Mouse (Mus musculus) ES-Bruce4 (cell line): ENCODE results near the gene Traf7. TPM values are rescaled to one million over a fixed set of nuclear protein-coding genes. Genes with fewer than 3 reads are reported as not detected.

Experiments used
- H3K27ac ChIP-seq: 2 replicates; pipeline ENCODE4 v1.5.1; 2012; ENCODE audit warnings: low read length, inconsistent platforms; ENCODE audit not compliant: insufficient read depth
- H3K27me3 ChIP-seq: 2 replicates; pipeline ENCODE4 v1.6.1; 2012; ENCODE audit warnings: mild to moderate bottlenecking, low read length, inconsistent platforms; ENCODE audit not compliant: control insufficient read depth, poor library complexity, insufficient read depth, severe bottlenecking
- H3K36me3 ChIP-seq: 2 replicates; pipeline ENCODE4 v1.6.1; 2012; ENCODE audit warnings: inconsistent platforms, mild to moderate bottlenecking, low read length, moderate library complexity; ENCODE audit not compliant: control insufficient read depth, poor library complexity, insufficient read depth, severe bottlenecking
- H3K4me1 ChIP-seq: one replicate; pipeline ENCODE4 v1.8.1; 2011; ENCODE audit warnings: low read length; ENCODE audit not compliant: control insufficient read depth, insufficient read depth
- H3K4me3 ChIP-seq: 2 replicates; pipeline ENCODE4 v1.5.1; 2011; ENCODE audit warnings: low read depth, mild to moderate bottlenecking, low read length
- H3K9ac ChIP-seq: 2 replicates; pipeline ENCODE4 v1.6.1; 2012; ENCODE audit warnings: low read depth, mild to moderate bottlenecking, inconsistent platforms; ENCODE audit not compliant: poor library complexity, severe bottlenecking
- H3K9me3 ChIP-seq: replicated peaks from 2 replicates; pipeline ENCODE4 v1.6.1; 2012; ENCODE audit warnings: mild to moderate bottlenecking, low read length, inconsistent platforms; ENCODE audit not compliant: control insufficient read depth, poor library complexity, insufficient read depth, severe bottlenecking
- CTCF ChIP-seq: IDR thresholded peaks from one replicate; pipeline ENCODE4 v1.8.1; 2011; ENCODE audit warnings: low read depth, low read length
- EP300 ChIP-seq: IDR thresholded peaks from 2 replicates; pipeline ENCODE4 v1.6.1; 2011; ENCODE audit warnings: low read depth, low read length; ENCODE audit not compliant: insufficient read depth
- POLR2A ChIP-seq: IDR thresholded peaks from one replicate; pipeline ENCODE4 v1.8.1; 2011; ENCODE audit warnings: low read length; ENCODE audit not compliant: insufficient read depth
- polyA plus RNA-seq: library from polyadenylated mRNA; stranded (reverse); fragments of >200 nt; gene quantifications from 2 replicates; pipeline ENCODE4 v1.2.4, GENCODE M21; 2011; ENCODE audit warnings: low read depth; ENCODE audit not compliant: missing spikeins, insufficient read depth, insufficient read length

The Traf7 gene
- polyA plus RNA-seq, 1 experiment: 145 TPM

GRCm38 (mm10) chr17:24565792-24566191 is 38.1 kb upstream of the Traf7 start:
- Histone ChIP-seq H3K9me3 (no peaks in the 10 kb centered on the region), H3K4me3 (no peak overlapping the region), H3K9ac (no peak overlapping the region), H3K4me1 (peaks cover 5% of the 10 kb centered on the region), H3K27me3 (no peaks in the 10 kb centered on the region), H3K27ac (no peak overlapping the region), H3K36me3 (no peaks in the 10 kb centered on the region)
- TF ChIP-seq CTCF (no peak), EP300 (0 out of 2 replicates have a peak, but pooled peaks have one; percentile 61)

GRCm38 (mm10) chr17:24565092-24565491 is 37.4 kb upstream of the Traf7 start:
- Histone ChIP-seq H3K9me3 (no peaks in the 10 kb centered on the region), H3K4me1 (peaks cover 5% of the 10 kb centered on the region), H3K27me3 (no peaks in the 10 kb centered on the region), H3K36me3 (no peaks in the 10 kb centered on the region), H3K9ac (no peak overlapping the region), H3K4me3 (no peak overlapping the region), H3K27ac (no peak overlapping the region)
- no peak for TF ChIP-seq EP300

- Histone ChIP-seq H3K9ac (no peak overlapping the region), H3K36me3 (no peaks in the 10 kb centered on the region), H3K4me1 (peaks cover 5% of the 10 kb centered on the region), H3K4me3 (no peak overlapping the region), H3K27me3 (no peaks in the 10 kb centered on the region), H3K9me3 (no peaks in the 10 kb centered on the region), H3K27ac (no peak overlapping the region)
- TF ChIP-seq POLR2A: no peak
These were observed 36.7 kb upstream of the Traf7 start for GRCm38 (mm10) chr17:24564422-24564821.

- Histone ChIP-seq H3K27ac (no peak overlapping the region), H3K9ac (no peak overlapping the region), H3K36me3 (no peaks in the 10 kb centered on the region), H3K27me3 (no peaks in the 10 kb centered on the region), H3K9me3 (no peaks in the 10 kb centered on the region), H3K4me3 (no peak overlapping the region), H3K4me1 (peaks cover 5% of the 10 kb centered on the region)
- TF ChIP-seq CTCF (no peak), POLR2A (no peak), EP300 (no peak)
These were observed 35.9 kb upstream of the Traf7 start for GRCm38 (mm10) chr17:24563638-24564037.

GRCm38 (mm10) chr17:24561592-24561991 is 33.9 kb upstream of the Traf7 start:
- no peak for TF ChIP-seq EP300
- no peak for TF ChIP-seq CTCF
- no peak for TF ChIP-seq POLR2A
- H3K9ac ChIP-seq: no peak overlapping the region
- H3K36me3 ChIP-seq: no peaks in the 10 kb centered on the region

GRCm38 (mm10) chr17:24560301-24561028 is 32.7 kb upstream of the Traf7 start:
- Histone ChIP-seq H3K4me3 (no peak overlapping the region), H3K36me3 (no peaks in the 10 kb centered on the region), H3K27me3 (no peaks in the 10 kb centered on the region), H3K4me1 (peaks cover 1% of the 10 kb centered on the region), H3K9ac (no peak overlapping the region), H3K9me3 (no peaks in the 10 kb centered on the region), H3K27ac (no peak overlapping the region)
- TF ChIP-seq CTCF (no peak), EP300 (no peak), POLR2A (no peak)

More at GRCm38 (mm10) chr17:24561592-24561991, 33.9 kb upstream of the Traf7 start:
- Histone ChIP-seq H3K9me3 (no peaks in the 10 kb centered on the region), H3K27ac (no peak overlapping the region), H3K4me1 (peaks cover 6% of the 10 kb centered on the region), H3K27me3 (no peaks in the 10 kb centered on the region), H3K4me3 (no peak overlapping the region)
